Mouse (Mus musculus): ENCODE measurements around the gene Sp7.
A peak's percentile ranks its signal among the peaks of the same experiment; 100 is the strongest.

- peak; percentile 77 for TF ChIP-seq CTCF (IDR thresholded peaks at IDR 0.05)
- peak; percentile 4; the same call in 1 of the 2 replicates for TF ChIP-seq EP300 (IDR thresholded peaks at IDR 0.05)
Measured at GRCm38 (mm10) chr15:102404608-102405488, 37.9 kb upstream of the Sp7 start.

Data from lung, postnatal 0 days (tissue).